Mouse (Mus musculus) hindbrain, embryonic 13.5 days (tissue): ENCODE data around the gene Csf2rb2. TPM values are rescaled to one million over a fixed set of nuclear protein-coding genes. Genes with fewer than 3 reads are reported as not detected.
"Not testable (repeated sequence)": the region's sequence is repeated elsewhere in the genome, so short reads cannot be mapped to it uniquely, and the experiment has no call there.

Source experiments
- ATAC-seq: fragments of 200-750 bp; cut with Nextera tagmentation; 2 replicates; pipeline ENCODE4 v1.8.0; 2017; ENCODE audit warnings: moderate TSS enrichment; ENCODE audit not compliant: low FRiP score
- H3K27ac ChIP-seq: fragments of 300-500 bp; sonication (generic); 2 replicates; pipeline ENCODE4 v1.5.1; 2015; ENCODE audit warnings: inconsistent platforms, mild to moderate bottlenecking, moderate library complexity
- H3K27me3 ChIP-seq: fragments of 300-500 bp; sonication (generic); 2 replicates; pipeline ENCODE4 v1.6.1; 2015; ENCODE audit warnings: mild to moderate bottlenecking, inconsistent platforms
- H3K36me3 ChIP-seq: fragments of 300-500 bp; sonication (generic); 2 replicates; pipeline ENCODE4 v1.6.1; 2015; ENCODE audit warnings: mild to moderate bottlenecking, inconsistent platforms
- H3K4me1 ChIP-seq: fragments of 300-500 bp; sonication (generic); replicated peaks from 2 replicates; pipeline ENCODE4 v1.6.1; 2015; ENCODE audit warnings: inconsistent platforms
- H3K4me2 ChIP-seq: fragments of 300-500 bp; sonication (generic); 2 replicates; pipeline ENCODE4 v1.6.1; 2015; ENCODE audit warnings: inconsistent platforms, mild to moderate bottlenecking, moderate library complexity
- H3K4me3 ChIP-seq: fragments of 300-500 bp; sonication (generic); 2 replicates; pipeline ENCODE4 v1.5.1; 2015; ENCODE audit warnings: mild to moderate bottlenecking, inconsistent platforms
- H3K9ac ChIP-seq: fragments of 300-500 bp; sonication (generic); 2 replicates; pipeline ENCODE4 v1.6.1; 2015; ENCODE audit warnings: mild to moderate bottlenecking, inconsistent platforms
- H3K9me3 ChIP-seq: fragments of 300-500 bp; sonication (generic); 2 replicates; pipeline ENCODE4 v1.6.1; 2016; ENCODE audit warnings: inconsistent platforms
- WGBS: fragments of 180-500 bp; shearing (Covaris S2); methylation state at CpG from one replicate; pipeline ENCODE4 v1.1.7; 2015; 5-methylcytosine and 5-hydroxymethylcytosine counted together
- polyA plus RNA-seq: library from polyadenylated mRNA; unstranded; fragments of >200 nt; fragmentation: Nextera tagmentation; extraction: Ambion mirVana; gene quantifications from 2 replicates; pipeline ENCODE4 v1.2.1, GENCODE M21; 2015

Gene Csf2rb2
- polyA plus RNA-seq, 1 experiment from 2014 or later = 0.06 TPM

GRCm38 (mm10) chr15:78328520-78329097, 23.1 kb upstream of the Csf2rb2 start:
- Histone ChIP-seq H3K9me3 (no peaks in the 10 kb centered on the region), H3K27ac (no peak overlapping the region), H3K4me2 (no peak overlapping the region), H3K4me1 (no peaks in the 10 kb centered on the region; the same call in 1 of the 2 replicates), H3K9ac (no peak overlapping the region), H3K27me3 (no peaks in the 10 kb centered on the region), H3K4me3 (no peak overlapping the region), H3K36me3 (no peaks in the 10 kb centered on the region)
- no peak for ATAC-seq
- WGBS = 70% methylated on average over 3 of the region's 3 CpGs

GRCm38 (mm10) chr15:78327753-78328341, 22.3 kb upstream of the Csf2rb2 start:
- not testable (repeated sequence) for H3K36me3 ChIP-seq, ATAC-seq, H3K27ac ChIP-seq, H3K4me2 ChIP-seq, H3K27me3 ChIP-seq, H3K4me1 ChIP-seq, H3K4me3 ChIP-seq, H3K9me3 ChIP-seq, H3K9ac ChIP-seq
- WGBS = 86% methylated on average over 6 of the region's 6 CpGs

DNA sequence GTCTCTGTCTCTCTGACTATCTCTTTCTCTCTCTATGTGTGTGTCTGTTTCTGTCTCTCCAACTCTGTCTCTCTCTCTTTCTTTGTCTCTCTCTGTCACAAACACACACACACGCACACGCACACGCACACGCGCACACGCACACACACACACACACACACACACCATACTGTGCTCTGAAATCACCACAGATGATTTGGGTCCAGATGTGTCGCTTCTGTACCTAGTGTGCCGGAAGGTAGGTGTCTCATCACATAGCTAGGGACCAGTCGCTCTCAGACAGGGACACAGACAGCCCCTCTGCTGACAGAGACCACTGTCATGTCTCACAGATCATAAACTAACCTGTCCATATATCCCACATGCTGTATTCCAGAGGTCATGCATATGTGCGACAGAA, 21.2 kb upstream of the Csf2rb2 start:
- no peak for ATAC-seq
- no peak overlapping the region for H3K27ac ChIP-seq
- no peak overlapping the region for H3K4me2 ChIP-seq
- H3K27me3 ChIP-seq = no peaks in the 10 kb centered on the region
- no peaks in the 10 kb centered on the region for H3K36me3 ChIP-seq
- 92% methylated on average over 10 of the region's 10 CpGs for WGBS
- no peak overlapping the region for H3K9ac ChIP-seq
- no peaks in the 10 kb centered on the region; the same call in 1 of the 2 replicates for H3K4me1 ChIP-seq
- no peak overlapping the region for H3K4me3 ChIP-seq
- no peaks in the 10 kb centered on the region for H3K9me3 ChIP-seq

- H3K9me3 ChIP-seq = no peaks in the 10 kb centered on the region
- WGBS = 87% methylated on average over 11 of the region's 11 CpGs
- H3K9ac ChIP-seq = no peak within 1 kb of the TSS
- H3K4me1 ChIP-seq = no peaks in the 10 kb centered on the region; the same call in 1 of the 2 replicates
- ATAC-seq = no peak
- H3K4me2 ChIP-seq = no peak within 1 kb of the TSS
- H3K27ac ChIP-seq = no peak within 1 kb of the TSS
- H3K36me3 ChIP-seq = no peaks in the 10 kb centered on the region
- no peak within 1 kb of the TSS for H3K4me3 ChIP-seq
- H3K27me3 ChIP-seq = no peaks in the 10 kb centered on the region
Measured at GRCm38 (mm10) chr15:78325671-78326339, 20.3 kb upstream of the Csf2rb2 start, which contains the start of gene Csf2rb. TSS of gene Csf2rb (plus strand) at chr15:78325752.

GRCm38 (mm10) chr15:78324294-78324693, 18.8 kb upstream of the Csf2rb2 start:
- 88% methylated on average over 2 of the region's 2 CpGs for WGBS
- H3K4me1 ChIP-seq = no peaks in the 10 kb centered on the region; the same call in 1 of the 2 replicates
- H3K27ac ChIP-seq = no peak overlapping the region
- H3K36me3 ChIP-seq = no peaks in the 10 kb centered on the region
- H3K4me3 ChIP-seq = no peak overlapping the region
- H3K27me3 ChIP-seq = no peaks in the 10 kb centered on the region
- H3K9ac ChIP-seq = no peak overlapping the region
- no peak for ATAC-seq
- H3K4me2 ChIP-seq = no peak overlapping the region
- no peaks in the 10 kb centered on the region for H3K9me3 ChIP-seq

DNA sequence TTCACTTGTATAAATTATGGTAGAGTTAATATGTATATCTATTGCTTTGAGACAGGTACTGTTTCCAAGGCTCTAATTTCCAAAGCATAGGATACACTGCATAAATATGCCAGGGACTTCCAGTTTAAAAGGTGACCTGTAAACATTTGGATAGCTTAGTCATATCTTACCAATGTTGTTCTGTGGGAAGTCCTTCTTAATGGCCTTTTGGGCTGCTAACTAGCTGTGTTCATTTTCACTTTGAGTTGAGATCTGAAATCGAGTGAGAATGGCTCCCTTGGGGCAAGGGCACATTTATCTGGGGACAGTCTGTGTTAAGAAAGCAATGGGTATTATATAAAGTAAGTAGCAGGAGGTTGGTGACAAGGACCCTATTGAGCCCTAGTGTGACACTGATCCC, 17.8 kb upstream of the Csf2rb2 start:
- Histone ChIP-seq H3K9ac (no peak overlapping the region), H3K4me3 (no peak overlapping the region), H3K27ac (no peak overlapping the region), H3K27me3 (no peaks in the 10 kb centered on the region), H3K9me3 (no peaks in the 10 kb centered on the region), H3K4me1 (peaks cover 4% of the 10 kb centered on the region; the same call in 1 of the 2 replicates), H3K4me2 (no peak overlapping the region), H3K36me3 (no peaks in the 10 kb centered on the region)
- no peak for ATAC-seq
- WGBS = 78% methylated on average over 1 of the region's 1 CpGs

DNA sequence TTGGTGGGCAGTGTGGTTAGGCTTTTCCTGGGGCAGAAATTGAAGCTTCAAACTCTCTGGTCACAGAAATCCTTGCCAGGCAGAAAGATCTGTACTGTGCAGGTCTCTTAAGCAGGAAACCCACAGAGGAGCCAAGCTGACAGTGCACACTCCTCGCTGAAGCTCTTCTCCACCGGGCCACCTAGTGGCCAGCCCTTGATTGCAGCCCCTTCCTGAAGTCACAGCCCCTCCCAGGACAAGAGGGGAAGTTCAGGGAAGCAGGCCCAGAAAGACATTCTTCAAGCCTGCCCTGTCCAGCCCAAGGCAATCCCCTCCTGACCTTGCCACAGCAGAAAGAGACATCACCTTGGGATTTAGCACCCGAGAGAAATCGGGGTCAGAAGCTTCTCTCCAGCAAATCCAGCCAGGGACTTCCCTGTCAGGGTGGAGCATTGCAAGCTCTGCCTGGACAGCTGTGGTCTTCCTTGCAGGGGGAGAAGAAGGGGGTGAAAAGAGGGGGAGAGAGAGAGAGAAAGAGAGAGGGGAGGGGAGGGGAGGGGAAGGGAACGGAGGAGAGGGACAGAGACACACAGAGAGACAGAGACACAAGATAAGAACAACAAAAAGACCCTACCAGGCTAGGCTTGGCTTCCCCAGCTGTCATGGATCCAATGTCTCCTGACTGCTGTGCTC, 15.4 kb upstream of the Csf2rb2 start:
- Histone ChIP-seq H3K4me3 (no peak overlapping the region), H3K4me1 (0 out of 2 replicates have a peak, but pooled peaks cover 4% of the 10 kb centered on the region), H3K9me3 (no peaks in the 10 kb centered on the region), H3K27ac (no peak overlapping the region), H3K36me3 (no peaks in the 10 kb centered on the region), H3K9ac (no peak overlapping the region), H3K27me3 (no peaks in the 10 kb centered on the region), H3K4me2 (no peak overlapping the region)
- WGBS = 27% methylated on average over 5 of the region's 5 CpGs
- no peak for ATAC-seq

- not testable (repeated sequence) for H3K4me3 ChIP-seq, ATAC-seq, H3K4me1 ChIP-seq, H3K36me3 ChIP-seq, H3K27ac ChIP-seq, H3K4me2 ChIP-seq, H3K27me3 ChIP-seq, H3K9ac ChIP-seq, H3K9me3 ChIP-seq
- 84% methylated on average over 2 of the region's 2 CpGs for WGBS
Measured at GRCm38 (mm10) chr15:78318338-78319171, 13.0 kb upstream of the Csf2rb2 start.

DNA sequence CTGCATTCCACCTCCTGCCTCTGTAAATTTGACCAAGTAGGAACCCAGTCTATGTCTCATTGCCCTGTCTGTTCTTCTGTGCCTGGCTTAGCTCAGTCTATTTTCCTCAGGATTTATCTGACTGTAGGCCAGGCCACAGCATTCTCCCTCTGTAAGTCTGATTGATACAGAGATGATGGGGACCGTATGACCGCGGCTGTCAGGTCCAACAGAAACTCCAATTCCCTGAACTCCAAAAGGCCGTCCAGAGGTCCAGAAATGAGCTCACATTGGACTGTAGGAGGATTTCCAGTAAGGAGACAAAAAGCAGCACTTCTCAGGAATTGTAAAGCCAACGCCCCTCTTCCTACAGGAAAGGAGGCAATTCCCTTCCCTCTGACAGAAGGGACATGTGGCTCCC, 8.1 kb upstream of the Csf2rb2 start:
- not testable (repeated sequence) for H3K36me3 ChIP-seq, H3K27me3 ChIP-seq, H3K4me3 ChIP-seq, H3K4me2 ChIP-seq, ATAC-seq, H3K27ac ChIP-seq, H3K4me1 ChIP-seq, H3K9ac ChIP-seq, H3K9me3 ChIP-seq
- WGBS = 93% methylated on average over 5 of the region's 5 CpGs

GRCm38 (mm10) chr15:78312421-78313233, 7.1 kb upstream of the Csf2rb2 start:
- not testable (repeated sequence) for H3K4me1 ChIP-seq, H3K4me3 ChIP-seq, H3K36me3 ChIP-seq, H3K27ac ChIP-seq, ATAC-seq, H3K4me2 ChIP-seq, H3K9me3 ChIP-seq, H3K27me3 ChIP-seq, H3K9ac ChIP-seq
- WGBS = 84% methylated on average over 4 of the region's 4 CpGs

GRCm38 (mm10) chr15:78310971-78311370, 5.5 kb upstream of the Csf2rb2 start:
- WGBS = 80% methylated on average over 4 of the region's 4 CpGs
- Histone ChIP-seq H3K9me3 (no peaks in the 10 kb centered on the region), H3K4me2 (no peak overlapping the region), H3K9ac (no peak overlapping the region), H3K27ac (no peak overlapping the region), H3K4me1 (peaks cover 5% of the 10 kb centered on the region; the same call in 1 of the 2 replicates), H3K4me3 (no peak overlapping the region), H3K27me3 (no peaks in the 10 kb centered on the region), H3K36me3 (no peaks in the 10 kb centered on the region)
- no peak for ATAC-seq
